Mouse (Mus musculus): ENCODE results near the gene Lrrc47. TPM values are rescaled to one million over a fixed set of nuclear protein-coding genes. Genes with fewer than 3 reads are reported as not detected.

Gene Lrrc47
- polyA plus RNA-seq, 1 experiment from 2014 or later: 12.7 TPM

GRCm38 (mm10) chr4:153979243-153979642 is 32.3 kb upstream of the Lrrc47 start:
- no peak overlapping the region for H3K4me2 ChIP-seq (ENCODE audit: low read length)
- H3K27me3 ChIP-seq (ENCODE audit: control insufficient read depth, insufficient read depth, low read length): no peaks in the 10 kb centered on the region
- H3K4me3 ChIP-seq (replicated peaks; ENCODE audit: low read depth, low read length): no peak overlapping the region
- peaks cover 54% of the 10 kb centered on the region for H3K36me3 ChIP-seq (ENCODE audit: control insufficient read depth, insufficient read depth, low read length)
- no peak overlapping the region for H3K9ac ChIP-seq (replicated peaks; ENCODE audit: low read length)
- H3K27ac ChIP-seq (replicated peaks; ENCODE audit: low read depth, low read length): no peak overlapping the region
- peaks cover 13% of the 10 kb centered on the region for H3K4me1 ChIP-seq (ENCODE audit: control insufficient read depth, insufficient read depth, low read length)
- ATAC-seq (ENCODE audit: low FRiP score, low TSS enrichment): no peak
- DNase-seq: no peak
- no peaks in the 10 kb centered on the region for H3K9me3 ChIP-seq (ENCODE audit: control insufficient read depth, low read length)
- WGBS: 93% methylated on average over 10 of the region's 10 CpGs

DNA sequence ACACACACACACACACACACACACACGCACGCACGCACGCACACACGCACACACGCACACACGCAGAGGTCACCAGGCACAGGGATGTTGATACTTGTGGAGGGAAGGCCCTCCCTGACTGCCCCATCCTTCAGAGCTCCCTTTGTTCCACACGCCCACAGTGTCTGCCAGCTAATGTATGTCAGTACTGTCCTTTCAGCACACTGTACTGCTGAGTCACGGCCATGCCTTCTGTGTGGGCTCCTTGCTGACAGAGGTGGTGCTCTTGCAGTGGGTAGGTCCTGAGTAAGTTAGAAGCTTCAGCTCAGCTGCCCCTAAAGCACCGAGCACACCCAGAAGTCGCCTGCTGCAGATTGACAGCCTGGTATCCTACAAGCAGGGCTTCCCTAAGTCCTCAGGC is 31.1 kb upstream of the Lrrc47 start:
- H3K27ac ChIP-seq (replicated peaks; ENCODE audit: low read depth, low read length): no peak overlapping the region
- H3K4me1 ChIP-seq (ENCODE audit: control insufficient read depth, insufficient read depth, low read length): peaks cover 13% of the 10 kb centered on the region
- no peak overlapping the region for H3K4me2 ChIP-seq (ENCODE audit: low read length)
- peaks cover 66% of the 10 kb centered on the region for H3K36me3 ChIP-seq (ENCODE audit: control insufficient read depth, insufficient read depth, low read length)
- H3K4me3 ChIP-seq (replicated peaks; ENCODE audit: low read depth, low read length): no peak overlapping the region
- H3K27me3 ChIP-seq (ENCODE audit: control insufficient read depth, insufficient read depth, low read length): no peaks in the 10 kb centered on the region
- H3K9me3 ChIP-seq (ENCODE audit: control insufficient read depth, low read length): no peaks in the 10 kb centered on the region
- H3K9ac ChIP-seq (replicated peaks; ENCODE audit: low read length): no peak overlapping the region
- WGBS: 90% methylated on average over 11 of the region's 11 CpGs
- DNase-seq (no peak), ATAC-seq (ENCODE audit: low FRiP score, low TSS enrichment) (no peak)

- H3K27ac ChIP-seq (replicated peaks; ENCODE audit: low read depth, low read length): no peak overlapping the region
- no peak overlapping the region for H3K4me2 ChIP-seq (ENCODE audit: low read length)
- no peak overlapping the region for H3K9ac ChIP-seq (replicated peaks; ENCODE audit: low read length)
- 92% methylated on average over 10 of the region's 10 CpGs for WGBS
- no peak for DNase-seq
- peaks cover 90% of the 10 kb centered on the region for H3K36me3 ChIP-seq (ENCODE audit: control insufficient read depth, insufficient read depth, low read length)
- no peak for ATAC-seq (ENCODE audit: low FRiP score, low TSS enrichment)
- H3K4me1 ChIP-seq (ENCODE audit: control insufficient read depth, insufficient read depth, low read length): no peaks in the 10 kb centered on the region
- H3K4me3 ChIP-seq (replicated peaks; ENCODE audit: low read depth, low read length): no peak overlapping the region
- no peaks in the 10 kb centered on the region for H3K27me3 ChIP-seq (ENCODE audit: control insufficient read depth, insufficient read depth, low read length)
- no peaks in the 10 kb centered on the region for H3K9me3 ChIP-seq (ENCODE audit: control insufficient read depth, low read length)
These were observed 18.8 kb upstream of the Lrrc47 start for GRCm38 (mm10) chr4:153992715-153993114.

GRCm38 (mm10) chr4:153993505-153993904 is 18.0 kb upstream of the Lrrc47 start:
- Histone ChIP-seq H3K9me3 (ENCODE audit: control insufficient read depth, low read length) (no peaks in the 10 kb centered on the region), H3K27ac (replicated peaks; ENCODE audit: low read depth, low read length) (no peak overlapping the region), H3K36me3 (ENCODE audit: control insufficient read depth, insufficient read depth, low read length) (peaks cover 90% of the 10 kb centered on the region), H3K9ac (replicated peaks; ENCODE audit: low read length) (no peak overlapping the region), H3K4me1 (ENCODE audit: control insufficient read depth, insufficient read depth, low read length) (no peaks in the 10 kb centered on the region), H3K4me3 (replicated peaks; ENCODE audit: low read depth, low read length) (no peak overlapping the region), H3K27me3 (ENCODE audit: control insufficient read depth, insufficient read depth, low read length) (no peaks in the 10 kb centered on the region), H3K4me2 (ENCODE audit: low read length) (no peak overlapping the region)
- WGBS: 91% methylated on average over 8 of the region's 8 CpGs
- no peak for ATAC-seq (ENCODE audit: low FRiP score, low TSS enrichment)
- no peak for DNase-seq

DNA sequence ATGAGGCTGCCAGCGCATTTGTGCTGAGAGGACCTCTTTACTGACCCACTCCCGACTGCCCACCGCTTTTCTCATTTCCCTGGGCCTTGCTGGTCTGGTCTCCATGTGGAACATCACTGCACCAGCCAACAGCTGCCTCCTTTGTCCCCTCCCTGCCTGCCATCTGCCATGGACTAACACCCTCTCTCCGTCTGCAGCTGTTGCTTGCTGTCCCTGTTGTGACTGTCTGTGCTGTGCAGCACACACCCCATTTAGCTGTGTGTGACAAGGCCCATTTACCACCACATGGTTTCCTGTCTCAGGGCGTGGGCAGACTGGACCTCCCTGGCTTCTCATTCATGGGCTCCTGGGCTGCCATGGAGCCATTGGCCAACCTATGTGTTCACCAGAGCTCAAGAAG is 6.0 kb upstream of the Lrrc47 start:
- Histone ChIP-seq H3K4me2 (ENCODE audit: low read length) (no peak overlapping the region), H3K9me3 (ENCODE audit: control insufficient read depth, low read length) (no peaks in the 10 kb centered on the region), H3K4me3 (replicated peaks; ENCODE audit: low read depth, low read length) (no peak overlapping the region), H3K27ac (replicated peaks; ENCODE audit: low read depth, low read length) (no peak overlapping the region), H3K27me3 (ENCODE audit: control insufficient read depth, insufficient read depth, low read length) (no peaks in the 10 kb centered on the region), H3K36me3 (ENCODE audit: control insufficient read depth, insufficient read depth, low read length) (peaks cover 56% of the 10 kb centered on the region), H3K9ac (replicated peaks; ENCODE audit: low read length) (no peak overlapping the region), H3K4me1 (ENCODE audit: control insufficient read depth, insufficient read depth, low read length) (no peaks in the 10 kb centered on the region)
- no peak for DNase-seq
- ATAC-seq (ENCODE audit: low FRiP score, low TSS enrichment): no peak
- 91% methylated on average over 5 of the region's 5 CpGs for WGBS

DNA sequence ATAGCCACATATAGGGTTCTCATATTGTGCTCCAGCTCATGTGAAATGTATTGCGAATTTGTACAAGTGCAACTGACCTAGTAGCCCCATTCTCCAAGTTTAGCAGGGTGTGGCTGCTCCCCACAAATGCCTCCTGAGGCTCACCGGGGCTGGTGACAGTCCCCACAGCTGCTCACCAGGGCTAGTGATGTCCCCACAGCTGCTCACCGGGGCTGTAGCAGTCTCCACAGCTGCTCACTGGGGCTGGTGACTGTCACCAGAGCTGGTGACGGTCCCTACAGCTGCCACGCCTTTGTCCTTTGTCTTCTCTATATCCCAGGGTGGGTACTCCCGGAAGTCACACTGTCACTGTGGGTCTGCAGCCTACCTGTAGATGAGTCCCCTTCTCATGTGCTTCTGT is 5.3 kb upstream of the Lrrc47 start:
- ATAC-seq (ENCODE audit: low FRiP score, low TSS enrichment) (no peak), DNase-seq (no peak)
- Histone ChIP-seq H3K4me2 (ENCODE audit: low read length) (no peak overlapping the region), H3K9me3 (ENCODE audit: control insufficient read depth, low read length) (no peaks in the 10 kb centered on the region), H3K27me3 (ENCODE audit: control insufficient read depth, insufficient read depth, low read length) (no peaks in the 10 kb centered on the region), H3K27ac (replicated peaks; ENCODE audit: low read depth, low read length) (no peak overlapping the region), H3K4me3 (replicated peaks; ENCODE audit: low read depth, low read length) (no peak overlapping the region), H3K36me3 (ENCODE audit: control insufficient read depth, insufficient read depth, low read length) (peaks cover 56% of the 10 kb centered on the region), H3K4me1 (ENCODE audit: control insufficient read depth, insufficient read depth, low read length) (0 out of 2 replicates have a peak, but pooled peaks cover 5% of the 10 kb centered on the region), H3K9ac (replicated peaks; ENCODE audit: low read length) (no peak overlapping the region)
- WGBS: 95% methylated on average over 6 of the region's 6 CpGs

GRCm38 (mm10) chr4:154007759-154008158 is 3.8 kb upstream of the Lrrc47 start:
- ATAC-seq (ENCODE audit: low FRiP score, low TSS enrichment): no peak
- no peak overlapping the region for H3K4me2 ChIP-seq (ENCODE audit: low read length)
- no peak overlapping the region for H3K4me3 ChIP-seq (replicated peaks; ENCODE audit: low read depth, low read length)
- H3K9ac ChIP-seq (replicated peaks; ENCODE audit: low read length): no peak overlapping the region
- no peak overlapping the region for H3K27ac ChIP-seq (replicated peaks; ENCODE audit: low read depth, low read length)
- DNase-seq: no peak
- peaks cover 10% of the 10 kb centered on the region for H3K4me1 ChIP-seq (ENCODE audit: control insufficient read depth, insufficient read depth, low read length)
- H3K9me3 ChIP-seq (ENCODE audit: control insufficient read depth, low read length): no peaks in the 10 kb centered on the region
- 85% methylated on average over 4 of the region's 4 CpGs for WGBS
- H3K27me3 ChIP-seq (ENCODE audit: control insufficient read depth, insufficient read depth, low read length): no peaks in the 10 kb centered on the region
- H3K36me3 ChIP-seq (ENCODE audit: control insufficient read depth, insufficient read depth, low read length): peaks cover 46% of the 10 kb centered on the region

DNA sequence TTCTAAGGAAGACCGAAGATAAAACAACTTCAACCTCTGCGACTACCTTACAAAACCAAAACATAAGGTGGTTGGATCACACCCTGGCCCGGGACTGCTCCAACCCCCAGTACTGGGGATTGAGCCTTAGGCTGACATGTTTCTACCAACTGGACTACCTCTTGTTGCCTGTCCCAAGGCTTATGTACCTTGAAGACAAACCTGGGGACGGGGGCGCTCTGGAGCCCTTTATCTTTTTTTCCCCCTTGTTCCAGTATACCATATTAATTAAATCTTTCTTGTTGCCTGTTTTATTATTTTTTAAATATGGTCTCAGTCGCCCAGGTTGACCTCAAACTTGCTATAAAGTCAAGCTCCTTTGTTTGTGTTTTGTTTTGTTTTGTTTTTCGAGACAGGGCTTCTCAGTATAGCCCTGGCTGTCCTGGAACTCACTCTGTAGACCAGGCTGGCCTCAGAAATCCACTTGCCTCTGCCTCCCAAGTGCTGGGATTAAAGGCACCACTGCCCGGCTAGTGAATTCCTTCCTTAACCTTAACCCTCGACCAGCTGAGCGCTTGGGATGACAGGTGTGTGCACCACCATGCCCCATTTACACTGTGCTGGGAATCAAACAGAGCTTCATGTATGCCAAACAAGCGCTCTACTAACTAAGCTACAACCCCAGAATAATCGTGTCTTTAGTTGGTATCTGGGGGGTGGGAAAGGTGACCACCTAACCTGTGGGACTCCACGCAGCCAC is 455 bp upstream of the Lrrc47 start:
- no peak for DNase-seq
- Histone ChIP-seq H3K27me3 (ENCODE audit: control insufficient read depth, insufficient read depth, low read length) (no peaks in the 10 kb centered on the region), H3K4me1 (ENCODE audit: control insufficient read depth, insufficient read depth, low read length) (peaks cover 17% of the 10 kb centered on the region), H3K36me3 (ENCODE audit: control insufficient read depth, insufficient read depth, low read length) (peaks cover 35% of the 10 kb centered on the region), H3K9me3 (ENCODE audit: control insufficient read depth, low read length) (no peaks in the 10 kb centered on the region), H3K9ac (replicated peaks; ENCODE audit: low read length) (peak overlapping the region; percentile 89), H3K4me2 (ENCODE audit: low read length) (peak overlapping the region; percentile 99), H3K27ac (replicated peaks; ENCODE audit: low read depth, low read length) (peak overlapping the region; percentile 67), H3K4me3 (replicated peaks; ENCODE audit: low read depth, low read length) (peak overlapping the region; percentile 99)
- WGBS: 28% methylated on average over 13 of the region's 13 CpGs
- ATAC-seq (ENCODE audit: low FRiP score, low TSS enrichment): peak; percentile 36

Measured in midbrain, embryonic 14.5 days (tissue).